Mouse (Mus musculus): Measurements from ENCODE around the gene Tvp23a. TPM values are rescaled to one million over a fixed set of nuclear protein-coding genes. Genes with fewer than 3 reads are reported as not detected.

Tvp23a gene
- polyA plus RNA-seq (2015; fragmentation: Nextera tagmentation; extraction: Ambion mirVana), result 14.3 and 16.3 TPM in 2 replicates

DNA sequence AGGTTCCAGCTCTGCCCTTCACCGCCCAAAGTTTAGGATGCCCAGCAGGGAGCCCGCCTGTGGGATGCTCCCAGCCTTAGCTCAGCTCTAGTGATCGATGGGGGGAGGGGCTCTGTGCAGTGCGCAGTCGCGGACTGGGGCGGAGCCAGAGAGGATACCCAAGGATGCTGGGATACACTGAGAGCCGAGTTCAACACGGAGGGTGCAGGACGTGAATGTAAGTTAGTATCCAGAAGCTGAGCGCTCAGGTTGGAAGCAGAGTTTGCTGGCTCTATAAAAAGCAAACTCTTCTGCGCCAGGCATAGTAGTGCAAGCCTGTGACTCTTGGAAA lies at the start of gene Tvp23a:
Gene Tvp23a (minus strand): TSS at position 99 of the 331 bp plus-strand sequence.
- Histone ChIP-seq H3K4me3 (ENCODE audit: low read length) (peak within 1 kb of the TSS; percentile 53), H3K4me1 (ENCODE audit: insufficient read depth, low read length) (peaks cover 16% of the 10 kb centered on the region), H3K27me3 (ENCODE audit: insufficient read depth, low read length) (no peaks in the 10 kb centered on the region), H3K9me3 (ENCODE audit: low read length) (no peaks in the 10 kb centered on the region), H3K36me3 (ENCODE audit: insufficient read depth, low read length) (no peaks in the 10 kb centered on the region), H3K9ac (replicated peaks; ENCODE audit: low read length) (peak within 1 kb of the TSS; percentile 52), H3K4me2 (replicated peaks; ENCODE audit: low read depth, low read length) (peak within 1 kb of the TSS; percentile 71), H3K27ac (ENCODE audit: low read length) (peak within 1 kb of the TSS; percentile 54; the same call in 1 of the 2 replicates)
- ATAC-seq (ENCODE audit: low FRiP score, low TSS enrichment), result peak; percentile 97
- WGBS, result 2% methylated on average over 12 of the region's 12 CpGs

DNA sequence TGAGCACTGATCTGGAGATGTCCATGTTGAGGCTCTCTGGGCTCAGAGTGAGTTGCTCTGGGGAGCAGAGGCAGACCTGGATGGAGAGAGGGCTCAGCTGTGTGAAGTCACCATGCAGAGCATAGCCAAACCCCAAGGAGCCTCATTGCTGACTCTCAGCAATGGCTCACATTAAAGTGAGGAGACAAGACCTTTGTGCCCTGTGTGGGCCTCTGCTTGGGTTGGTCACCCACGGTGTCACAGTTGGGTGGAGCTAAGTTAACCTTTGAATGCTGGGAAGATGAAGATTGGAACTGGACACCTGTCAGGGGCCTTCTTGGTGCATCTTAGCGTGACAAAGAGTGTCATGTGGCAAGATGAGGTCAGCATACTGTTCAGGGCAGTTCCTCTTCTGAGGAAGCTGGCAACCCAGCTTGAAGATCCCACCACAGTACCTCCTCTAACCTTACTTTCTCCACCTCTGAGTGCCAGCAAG lies 48.7 kb upstream of the Tvp23a start:
- Histone ChIP-seq H3K4me1 (ENCODE audit: insufficient read depth, low read length) (peaks cover 8% of the 10 kb centered on the region; the same call in 1 of the 2 replicates), H3K9ac (replicated peaks; ENCODE audit: low read length) (no peak overlapping the region), H3K36me3 (ENCODE audit: insufficient read depth, low read length) (no peaks in the 10 kb centered on the region), H3K27me3 (ENCODE audit: insufficient read depth, low read length) (no peaks in the 10 kb centered on the region), H3K9me3 (ENCODE audit: low read length) (no peaks in the 10 kb centered on the region), H3K4me3 (ENCODE audit: low read length) (no peak overlapping the region), H3K27ac (ENCODE audit: low read length) (peak overlapping the region; percentile 71), H3K4me2 (replicated peaks; ENCODE audit: low read depth, low read length) (no peak overlapping the region)
- ATAC-seq (ENCODE audit: low FRiP score, low TSS enrichment), result peak; percentile 94
- 35% methylated on average over 2 of the region's 2 CpGs for WGBS

DNA sequence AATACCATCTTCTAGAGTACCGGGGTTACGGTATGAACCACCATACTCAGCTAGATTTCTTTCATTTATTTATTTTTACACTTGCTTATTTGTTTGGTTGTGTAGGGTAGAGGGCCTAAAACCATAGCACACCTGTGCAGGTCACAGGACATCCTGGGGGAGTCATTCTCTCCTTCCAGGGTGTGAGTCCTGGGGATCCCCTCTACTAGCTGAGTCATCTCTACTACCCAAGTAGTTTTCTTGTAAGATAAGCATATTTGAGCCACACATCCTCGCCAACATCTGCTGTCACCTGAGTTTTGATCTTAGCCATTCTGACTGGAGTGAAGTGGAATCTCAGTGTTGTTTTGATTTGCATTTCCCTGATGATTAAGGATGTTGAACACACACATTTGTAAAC lies 45.4 kb upstream of the Tvp23a start:
- WGBS, result 86% methylated on average over 3 of the region's 3 CpGs
- ATAC-seq (ENCODE audit: low FRiP score, low TSS enrichment), result no peak

DNA sequence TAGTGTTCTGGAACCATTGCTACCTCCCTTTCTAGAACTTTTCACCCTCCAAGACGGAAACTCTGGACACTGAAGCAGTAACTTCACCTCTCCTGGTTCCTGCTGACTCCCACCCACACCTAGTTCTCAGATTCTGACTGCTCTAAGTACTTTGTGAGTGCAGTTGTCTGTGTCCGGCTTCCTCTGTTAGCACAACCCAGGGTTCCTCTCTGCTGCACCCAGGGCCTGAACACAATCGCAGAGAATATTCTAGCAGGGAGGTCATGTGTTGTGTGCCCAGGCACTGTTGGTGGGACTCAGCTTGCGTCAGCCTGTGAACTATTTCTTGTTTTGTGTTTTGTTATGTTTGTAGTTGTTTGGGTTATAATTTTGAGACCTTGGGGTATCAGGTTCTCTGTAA lies 44.6 kb upstream of the Tvp23a start:
- H3K27ac ChIP-seq (ENCODE audit: low read length), result no peak overlapping the region
- no peak overlapping the region for H3K4me3 ChIP-seq (ENCODE audit: low read length)
- peaks cover 23% of the 10 kb centered on the region for H3K4me1 ChIP-seq (ENCODE audit: insufficient read depth, low read length)
- peaks cover 4% of the 10 kb centered on the region; the same call in 1 of the 2 replicates for H3K27me3 ChIP-seq (ENCODE audit: insufficient read depth, low read length)
- H3K36me3 ChIP-seq (ENCODE audit: insufficient read depth, low read length), result no peaks in the 10 kb centered on the region
- no peak for ATAC-seq (ENCODE audit: low FRiP score, low TSS enrichment)
- H3K4me2 ChIP-seq (replicated peaks; ENCODE audit: low read depth, low read length), result no peak overlapping the region
- 59% methylated on average over 4 of the region's 4 CpGs for WGBS
- no peak overlapping the region for H3K9ac ChIP-seq (replicated peaks; ENCODE audit: low read length)
- no peaks in the 10 kb centered on the region for H3K9me3 ChIP-seq (ENCODE audit: low read length)

More for the DNA sequence above, 45.4 kb upstream of the Tvp23a start:
- no peak overlapping the region for H3K4me3 ChIP-seq (ENCODE audit: low read length)
- peaks cover 23% of the 10 kb centered on the region for H3K4me1 ChIP-seq (ENCODE audit: insufficient read depth, low read length)
- H3K9me3 ChIP-seq (ENCODE audit: low read length), result no peaks in the 10 kb centered on the region
- H3K36me3 ChIP-seq (ENCODE audit: insufficient read depth, low read length), result no peaks in the 10 kb centered on the region
- H3K4me2 ChIP-seq (replicated peaks; ENCODE audit: low read depth, low read length), result no peak overlapping the region
- H3K27me3 ChIP-seq (ENCODE audit: insufficient read depth, low read length), result peaks cover 4% of the 10 kb centered on the region; the same call in 1 of the 2 replicates
- H3K9ac ChIP-seq (replicated peaks; ENCODE audit: low read length), result no peak overlapping the region
- H3K27ac ChIP-seq (ENCODE audit: low read length), result no peak overlapping the region

DNA sequence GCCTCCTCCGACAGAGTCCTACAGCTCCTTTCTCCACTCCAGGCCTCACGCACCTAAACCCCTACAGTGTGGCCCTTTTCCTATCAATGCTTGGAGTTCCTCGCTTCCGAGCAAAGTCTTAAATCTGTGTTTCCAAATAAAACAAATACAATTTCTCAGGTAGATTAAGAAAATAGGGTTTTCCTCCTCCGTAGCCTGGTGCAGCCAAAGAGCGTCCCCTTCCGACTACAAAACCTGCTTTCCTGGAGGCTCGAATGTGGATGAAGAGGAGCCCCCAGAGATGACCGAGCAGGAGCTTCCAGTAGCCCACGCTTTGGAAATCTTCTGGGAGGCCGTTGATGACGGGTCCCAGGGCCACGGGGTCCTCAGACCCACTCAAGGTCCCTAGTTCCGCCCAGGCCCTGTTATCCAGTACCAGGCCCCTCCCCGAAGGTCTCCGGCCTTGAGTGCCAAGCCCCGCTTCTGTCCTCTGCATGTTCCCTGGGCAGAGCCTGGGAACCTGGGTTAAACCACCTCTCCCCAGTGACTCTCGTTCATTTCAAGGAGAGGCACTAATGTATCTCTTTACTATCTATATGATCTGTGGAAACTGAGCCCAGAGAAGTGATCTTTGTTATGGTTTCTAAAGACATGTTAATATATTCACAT lies 43.5 kb upstream of the Tvp23a start:
- H3K27ac ChIP-seq (ENCODE audit: low read length), result no peak overlapping the region
- no peak overlapping the region for H3K9ac ChIP-seq (replicated peaks; ENCODE audit: low read length)
- H3K9me3 ChIP-seq (ENCODE audit: low read length), result no peaks in the 10 kb centered on the region
- ATAC-seq (ENCODE audit: low FRiP score, low TSS enrichment), result no peak
- no peaks in the 10 kb centered on the region for H3K36me3 ChIP-seq (ENCODE audit: insufficient read depth, low read length)
- H3K4me1 ChIP-seq (ENCODE audit: insufficient read depth, low read length), result peaks cover 19% of the 10 kb centered on the region
- no peak overlapping the region for H3K4me2 ChIP-seq (replicated peaks; ENCODE audit: low read depth, low read length)
- no peak overlapping the region for H3K4me3 ChIP-seq (ENCODE audit: low read length)
- peaks cover 4% of the 10 kb centered on the region; the same call in 1 of the 2 replicates for H3K27me3 ChIP-seq (ENCODE audit: insufficient read depth, low read length)
- WGBS, result 80% methylated on average over 18 of the region's 18 CpGs

DNA sequence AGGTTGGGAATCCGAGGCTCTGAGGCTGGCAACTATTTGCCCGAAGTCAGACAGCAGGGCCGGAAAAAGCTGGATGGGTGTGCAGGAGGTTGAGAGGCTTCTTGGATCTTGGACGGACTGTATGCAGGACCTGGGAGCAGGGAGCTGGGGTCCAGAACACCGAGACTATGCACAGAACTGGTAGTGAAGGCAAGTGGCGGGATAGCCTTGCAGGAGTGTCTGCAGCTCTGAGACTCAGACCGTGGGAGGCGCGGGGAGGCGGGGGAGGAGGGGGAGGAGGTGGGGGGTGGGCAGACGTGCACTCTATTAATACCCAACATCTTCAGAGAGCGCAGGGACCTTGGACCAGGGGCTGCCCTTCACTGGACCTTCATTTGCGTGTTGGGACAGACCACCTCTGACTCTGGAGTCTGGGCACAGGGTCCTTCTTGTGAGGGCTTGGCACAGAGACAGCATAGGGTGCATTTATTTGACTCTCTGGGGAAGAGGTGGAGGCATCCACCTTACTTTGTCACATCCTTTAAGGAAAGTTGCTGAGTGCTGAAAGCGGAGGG lies 42.8 kb upstream of the Tvp23a start:
- H3K27ac ChIP-seq (ENCODE audit: low read length), result peak overlapping the region; percentile 61; the same call in 1 of the 2 replicates
- 11% methylated on average over 13 of the region's 14 CpGs for WGBS
- peak; percentile 78 for ATAC-seq (ENCODE audit: low FRiP score, low TSS enrichment)

DNA sequence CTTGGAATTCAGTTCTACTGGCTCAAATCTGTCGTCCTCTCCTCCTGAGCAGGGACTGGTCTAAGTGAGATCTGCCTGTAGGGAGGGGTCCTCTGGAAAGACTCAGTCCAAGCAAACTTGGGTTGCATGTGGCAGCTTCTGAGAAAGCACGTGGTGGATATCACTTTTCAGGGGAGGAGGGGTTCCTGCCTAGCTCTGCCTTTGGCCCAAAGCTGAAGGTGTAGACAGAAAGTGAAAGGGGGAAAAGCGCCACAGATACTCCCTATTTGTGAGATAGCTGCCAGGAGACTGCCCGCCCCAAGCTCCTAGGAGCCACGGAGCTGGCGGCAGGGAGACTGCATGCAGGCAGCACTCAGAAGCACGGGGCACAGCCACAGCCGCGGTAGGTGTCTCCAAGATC lies 42.3 kb upstream of the Tvp23a start:
- H3K9ac ChIP-seq (replicated peaks; ENCODE audit: low read length), result peak overlapping the region; percentile 53
- H3K4me3 ChIP-seq (ENCODE audit: low read length), result peak overlapping the region; percentile 25
- H3K27ac ChIP-seq (ENCODE audit: low read length), result peak overlapping the region; percentile 61; the same call in 1 of the 2 replicates
- peak overlapping the region; percentile 51 for H3K4me2 ChIP-seq (replicated peaks; ENCODE audit: low read depth, low read length)
- no peaks in the 10 kb centered on the region for H3K9me3 ChIP-seq (ENCODE audit: low read length)
- WGBS, result 6% methylated on average over 9 of the region's 9 CpGs
- peaks cover 14% of the 10 kb centered on the region for H3K4me1 ChIP-seq (ENCODE audit: insufficient read depth, low read length)
- H3K36me3 ChIP-seq (ENCODE audit: insufficient read depth, low read length), result no peaks in the 10 kb centered on the region
- H3K27me3 ChIP-seq (ENCODE audit: insufficient read depth, low read length), result peaks cover 4% of the 10 kb centered on the region; the same call in 1 of the 2 replicates
- peak; percentile 50; the same call in 1 of the 2 replicates for ATAC-seq (ENCODE audit: low FRiP score, low TSS enrichment)

More for the DNA sequence above, 42.8 kb upstream of the Tvp23a start:
- no peaks in the 10 kb centered on the region for H3K36me3 ChIP-seq (ENCODE audit: insufficient read depth, low read length)
- H3K4me2 ChIP-seq (replicated peaks; ENCODE audit: low read depth, low read length), result peak overlapping the region; percentile 51
- H3K9ac ChIP-seq (replicated peaks; ENCODE audit: low read length), result peak overlapping the region; percentile 53
- peak overlapping the region; percentile 25 for H3K4me3 ChIP-seq (ENCODE audit: low read length)
- no peaks in the 10 kb centered on the region for H3K9me3 ChIP-seq (ENCODE audit: low read length)
- peaks cover 4% of the 10 kb centered on the region; the same call in 1 of the 2 replicates for H3K27me3 ChIP-seq (ENCODE audit: insufficient read depth, low read length)
- peaks cover 14% of the 10 kb centered on the region for H3K4me1 ChIP-seq (ENCODE audit: insufficient read depth, low read length)

DNA sequence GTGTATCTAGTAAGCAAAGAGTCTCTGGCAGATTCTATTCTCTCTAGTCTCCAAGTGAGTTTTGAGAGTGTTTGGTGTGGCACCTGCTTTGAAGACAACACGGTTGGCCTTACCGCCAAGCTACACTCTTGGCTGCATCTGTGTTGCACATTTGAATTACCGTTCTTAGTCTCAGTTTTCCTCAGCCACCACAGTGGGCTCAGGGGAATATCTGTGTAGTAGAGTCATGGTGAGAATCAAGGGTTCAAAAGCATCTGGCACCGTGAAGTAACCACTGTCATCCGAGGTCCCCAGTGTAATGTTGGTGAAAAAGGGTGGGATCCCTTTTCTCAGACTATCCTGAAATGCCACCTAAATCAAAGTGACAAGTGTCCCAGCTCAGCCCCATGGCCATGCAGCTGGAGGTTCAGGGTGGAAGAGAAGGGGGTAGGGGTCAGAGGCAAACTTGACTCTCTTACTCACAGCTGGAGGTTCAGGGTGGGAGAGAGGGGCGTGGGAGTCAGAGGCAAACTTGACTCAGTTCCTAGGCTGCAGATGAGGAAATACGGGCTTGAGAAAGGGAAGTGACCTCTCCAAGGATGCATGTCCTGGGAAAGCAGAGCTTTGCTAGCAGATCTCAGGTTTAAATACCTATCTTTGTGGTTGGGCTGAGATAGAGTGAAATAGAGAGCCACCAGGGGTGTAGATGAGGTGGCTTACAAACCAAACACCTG lies 41.8 kb upstream of the Tvp23a start:
- H3K27ac ChIP-seq (ENCODE audit: low read length), result no peak overlapping the region
- 0 out of 2 replicates have a peak overlapping the region, but pooled peaks have one; percentile 53 for H3K9ac ChIP-seq (replicated peaks; ENCODE audit: low read length)
- H3K36me3 ChIP-seq (ENCODE audit: insufficient read depth, low read length), result no peaks in the 10 kb centered on the region
- H3K27me3 ChIP-seq (ENCODE audit: insufficient read depth, low read length), result peaks cover 4% of the 10 kb centered on the region; the same call in 1 of the 2 replicates
- peak; percentile 43; the same call in 1 of the 2 replicates for ATAC-seq (ENCODE audit: low FRiP score, low TSS enrichment)
- no peak overlapping the region for H3K4me3 ChIP-seq (ENCODE audit: low read length)
- H3K9me3 ChIP-seq (ENCODE audit: low read length), result no peaks in the 10 kb centered on the region
- peaks cover 14% of the 10 kb centered on the region for H3K4me1 ChIP-seq (ENCODE audit: insufficient read depth, low read length)
- 0 out of 2 replicates have a peak overlapping the region, but pooled peaks have one; percentile 51 for H3K4me2 ChIP-seq (replicated peaks; ENCODE audit: low read depth, low read length)
- 60% methylated on average over 7 of the region's 7 CpGs for WGBS

DNA sequence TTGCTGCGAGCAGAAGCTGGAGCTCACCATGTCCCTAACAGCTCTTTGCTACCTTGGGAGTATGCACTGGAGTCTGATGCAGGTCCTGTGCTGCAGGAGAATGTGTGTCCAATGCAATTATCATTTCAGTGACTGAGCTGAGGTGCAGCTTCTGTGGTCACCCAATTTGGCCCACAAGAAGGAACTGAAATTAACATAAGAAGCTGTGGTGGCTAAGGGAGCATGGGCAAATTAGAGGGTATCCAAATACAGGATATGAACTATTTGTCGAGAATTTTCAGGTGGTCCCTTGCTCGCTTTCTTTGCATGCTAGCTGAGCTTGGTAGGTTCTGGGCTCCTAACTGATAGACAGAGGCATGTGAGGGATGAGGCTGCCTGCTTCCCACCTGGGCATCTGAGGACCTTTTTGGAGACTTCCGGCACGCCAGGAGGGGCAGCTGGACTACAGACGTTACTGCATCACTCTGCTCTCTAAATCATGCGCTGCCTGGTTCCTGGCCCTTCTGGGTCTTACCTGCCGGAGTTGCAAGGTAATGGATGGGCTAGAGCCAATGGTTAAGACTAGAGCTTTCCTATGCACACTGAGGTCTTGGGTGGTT lies 40.8 kb upstream of the Tvp23a start:
- Histone ChIP-seq H3K4me1 (ENCODE audit: insufficient read depth, low read length) (peaks cover 14% of the 10 kb centered on the region), H3K27ac (ENCODE audit: low read length) (no peak overlapping the region), H3K9ac (replicated peaks; ENCODE audit: low read length) (no peak overlapping the region), H3K4me3 (ENCODE audit: low read length) (no peak overlapping the region), H3K27me3 (ENCODE audit: insufficient read depth, low read length) (peaks cover 4% of the 10 kb centered on the region; the same call in 1 of the 2 replicates), H3K9me3 (ENCODE audit: low read length) (no peaks in the 10 kb centered on the region), H3K4me2 (replicated peaks; ENCODE audit: low read depth, low read length) (no peak overlapping the region), H3K36me3 (ENCODE audit: insufficient read depth, low read length) (no peaks in the 10 kb centered on the region)
- 93% methylated on average over 8 of the region's 8 CpGs for WGBS
- ATAC-seq (ENCODE audit: low FRiP score, low TSS enrichment), result no peak

Measured in kidney, embryonic 16.5 days (tissue).